Mouse (Mus musculus) intestine, postnatal 0 days (tissue): ENCODE measurements around the gene Mmp9. TPM values are rescaled to one million over a fixed set of nuclear protein-coding genes. Genes with fewer than 3 reads are reported as not detected.

Experiments used
- ATAC-seq: fragments of 200-750 bp; cut with Nextera tagmentation; 2 replicates; pipeline ENCODE4 v1.8.0; 2017; ENCODE audit warnings: mild to moderate bottlenecking, moderate TSS enrichment, moderate library complexity
- H3K27ac ChIP-seq: fragments of 300-500 bp; sonication (generic); 2 replicates; pipeline ENCODE4 v1.5.1; 2014; ENCODE audit warnings: mild to moderate bottlenecking, low read depth, low read length, moderate library complexity
- H3K27me3 ChIP-seq: fragments of 300-500 bp; sonication (generic); replicated peaks from 2 replicates; pipeline ENCODE4 v1.6.1; 2014; ENCODE audit warnings: low read length, mixed read lengths; ENCODE audit not compliant: control insufficient read depth, insufficient read depth
- H3K36me3 ChIP-seq: fragments of 300-500 bp; sonication (generic); 2 replicates; pipeline ENCODE4 v1.6.1; 2014; ENCODE audit warnings: mild to moderate bottlenecking, moderate library complexity; ENCODE audit not compliant: control insufficient read depth, insufficient read depth
- H3K4me1 ChIP-seq: fragments of 300-500 bp; sonication (generic); replicated peaks from 2 replicates; pipeline ENCODE4 v1.6.1; 2014; ENCODE audit warnings: antibody characterized with exemption, low read length, mixed read lengths; ENCODE audit not compliant: control insufficient read depth, insufficient read depth
- H3K4me2 ChIP-seq: fragments of 300-500 bp; sonication (generic); replicated peaks from 2 replicates; pipeline ENCODE4 v1.6.1; 2014; ENCODE audit warnings: low read depth, mild to moderate bottlenecking, moderate library complexity
- H3K4me3 ChIP-seq: fragments of 300-500 bp; sonication (generic); 2 replicates; pipeline ENCODE4 v1.5.1; 2014; ENCODE audit warnings: low read depth, low read length
- H3K9ac ChIP-seq: fragments of 300-500 bp; sonication (generic); 2 replicates; pipeline ENCODE4 v1.6.1; 2014; ENCODE audit warnings: mild to moderate bottlenecking, low read depth, low read length
- H3K9me3 ChIP-seq: fragments of 300-500 bp; sonication (generic); 2 replicates; pipeline ENCODE4 v1.6.1; 2016; ENCODE audit warnings: mixed run types; ENCODE audit not compliant: control insufficient read depth
- CTCF ChIP-seq: sonication (generic); IDR thresholded peaks from 2 replicates; pipeline ENCODE4 v1.5.1; 2016; ENCODE audit warnings: low read depth, mild to moderate bottlenecking, control low read depth, antibody characterized with exemption, moderate library complexity
- WGBS: fragments of 180-500 bp; shearing (Covaris S2); extraction: QIAGEN DNeasy Blood & Tissue Kit; methylation state at CpG from one replicate; pipeline ENCODE4 v1.1.7; 2014; 5-methylcytosine and 5-hydroxymethylcytosine counted together
- polyA plus RNA-seq: library from polyadenylated mRNA; unstranded; fragments of >200 nt; fragmentation: Nextera tagmentation; extraction: Ambion mirVana; gene quantifications from 2 replicates; pipeline ENCODE4 v1.2.1, GENCODE M21; 2015

Mmp9 gene
- polyA plus RNA-seq, 1 experiment from 2014 or later: 9.6 TPM

- Histone ChIP-seq H3K27me3 (no peaks in the 10 kb centered on the region), H3K4me3 (peak within 1 kb of the TSS; percentile 87), H3K9me3 (no peaks in the 10 kb centered on the region), H3K4me1 (no peaks in the 10 kb centered on the region), H3K9ac (peak within 1 kb of the TSS; percentile 97), H3K36me3 (peaks cover 27% of the 10 kb centered on the region), H3K27ac (peak within 1 kb of the TSS; percentile 97), H3K4me2 (peak within 1 kb of the TSS; percentile 79)
- WGBS: under 1% methylated on average over 84 of the region's 91 CpGs
- TF ChIP-seq CTCF: peak; percentile 75
- ATAC-seq: peak; percentile 84
Measured at GRCm38 (mm10) chr2:164911086-164912048, 29.2 kb upstream of the Mmp9 start, which contains the start of gene Zfp335. TSS of gene Zfp335 (minus strand) at chr2:164911757.

- peaks cover 21% of the 10 kb centered on the region for H3K36me3 ChIP-seq
- WGBS: 3% methylated on average over 12 of the region's 12 CpGs
- H3K4me3 ChIP-seq: peak overlapping the region; percentile 87
- no peaks in the 10 kb centered on the region for H3K9me3 ChIP-seq
- no peaks in the 10 kb centered on the region for H3K4me1 ChIP-seq
- peak overlapping the region; percentile 97 for H3K9ac ChIP-seq
- no peak for TF ChIP-seq CTCF
- H3K27me3 ChIP-seq: no peaks in the 10 kb centered on the region
- H3K4me2 ChIP-seq: peak overlapping the region; percentile 79
- H3K27ac ChIP-seq: peak overlapping the region; percentile 97
- peak; percentile 36 for ATAC-seq
Measured at GRCm38 (mm10) chr2:164912151-164912550, 28.4 kb upstream of the Mmp9 start.

DNA sequence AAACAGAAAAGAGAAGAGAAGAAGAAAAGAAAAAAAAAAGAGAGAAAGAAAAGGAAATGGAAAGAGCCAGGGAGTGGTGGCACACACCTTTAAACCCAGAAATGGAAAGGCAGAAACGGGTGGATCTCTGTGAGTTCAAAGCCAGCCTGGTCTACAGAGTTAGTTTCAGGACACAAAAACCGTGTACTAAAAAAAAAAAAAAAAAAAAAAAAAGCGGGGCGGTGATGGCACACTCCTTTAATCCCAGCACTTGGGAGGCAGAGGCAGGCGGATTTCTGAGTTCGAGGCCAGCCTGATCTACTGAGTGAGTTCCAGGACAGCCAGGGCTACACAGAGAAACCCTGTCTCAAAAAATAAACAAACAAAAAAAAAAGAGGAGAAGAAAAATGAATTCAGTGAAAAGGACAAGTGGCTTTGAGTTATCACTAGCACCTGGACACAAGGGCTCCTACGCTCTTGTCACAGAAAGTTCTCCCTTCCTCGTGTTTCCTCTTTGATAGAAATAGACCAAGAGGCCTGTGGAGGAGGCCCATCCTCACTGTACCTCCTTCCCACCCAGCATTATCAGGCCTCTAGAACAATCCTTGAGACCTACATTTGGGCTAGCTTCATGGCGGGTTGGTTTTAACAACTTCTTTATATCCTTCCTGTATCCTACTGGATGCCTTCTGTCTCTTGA is 27.7 kb upstream of the Mmp9 start:
- Histone ChIP-seq H3K4me2 (no peak overlapping the region), H3K27me3 (no peaks in the 10 kb centered on the region), H3K4me1 (no peaks in the 10 kb centered on the region), H3K9ac (no peak overlapping the region), H3K27ac (0 out of 2 replicates have a peak overlapping the region, but pooled peaks have one; percentile 97), H3K36me3 (peaks cover 14% of the 10 kb centered on the region), H3K4me3 (no peak overlapping the region), H3K9me3 (no peaks in the 10 kb centered on the region)
- WGBS: 87% methylated on average over 8 of the region's 9 CpGs
- no peak for ATAC-seq
- no peak for TF ChIP-seq CTCF

DNA sequence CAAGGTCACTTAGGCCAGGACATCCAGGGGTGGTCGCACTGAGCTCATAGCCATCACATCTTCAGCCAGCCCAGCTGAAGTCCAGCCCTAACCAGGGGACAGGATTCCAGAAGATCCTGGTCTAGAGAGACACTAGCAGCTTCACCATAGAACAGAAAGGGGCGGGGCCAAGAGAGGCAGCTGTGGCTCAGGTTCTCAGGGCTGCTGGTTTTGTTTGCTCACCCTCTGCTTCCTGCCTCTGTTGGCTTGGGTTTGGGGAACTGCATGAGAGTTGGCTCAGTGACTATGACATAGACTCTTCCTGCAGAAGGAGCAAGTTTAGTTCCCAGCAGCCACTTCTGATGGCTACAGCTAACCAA is 27.2 kb upstream of the Mmp9 start:
- Histone ChIP-seq H3K9me3 (no peaks in the 10 kb centered on the region), H3K27ac (no peak overlapping the region), H3K36me3 (peaks cover 8% of the 10 kb centered on the region), H3K27me3 (no peaks in the 10 kb centered on the region), H3K4me3 (no peak overlapping the region), H3K4me1 (no peaks in the 10 kb centered on the region), H3K9ac (no peak overlapping the region), H3K4me2 (no peak overlapping the region)
- no peak for ATAC-seq
- WGBS: 76% methylated on average over 2 of the region's 2 CpGs
- TF ChIP-seq CTCF: no peak

DNA sequence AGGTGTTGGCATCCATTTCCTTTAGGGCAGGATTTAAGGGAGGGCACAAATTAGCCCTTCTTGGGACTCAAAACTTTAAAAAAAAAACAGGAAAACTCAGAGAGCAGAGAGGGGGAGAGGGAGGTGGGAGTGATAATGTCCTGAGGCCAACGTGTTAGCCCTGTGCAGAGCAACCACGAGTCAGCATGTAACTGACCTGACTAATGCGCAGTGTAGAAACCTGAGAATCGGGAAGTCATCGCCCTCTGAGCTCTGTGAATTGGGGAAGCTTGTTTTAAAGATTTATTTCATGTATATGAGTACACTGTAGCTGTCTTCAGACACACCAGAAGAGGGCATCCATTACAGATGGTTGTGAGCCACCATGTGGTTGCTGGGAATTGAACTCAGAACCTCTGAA is 23.8 kb upstream of the Mmp9 start:
- WGBS: 81% methylated on average over 5 of the region's 5 CpGs
- ATAC-seq: no peak
- TF ChIP-seq CTCF: no peak
- Histone ChIP-seq H3K4me3 (no peak overlapping the region), H3K27ac (no peak overlapping the region), H3K9ac (no peak overlapping the region), H3K27me3 (no peaks in the 10 kb centered on the region), H3K4me2 (no peak overlapping the region), H3K4me1 (no peaks in the 10 kb centered on the region), H3K9me3 (no peaks in the 10 kb centered on the region), H3K36me3 (0 out of 2 replicates have a peak, but pooled peaks cover 6% of the 10 kb centered on the region)

DNA sequence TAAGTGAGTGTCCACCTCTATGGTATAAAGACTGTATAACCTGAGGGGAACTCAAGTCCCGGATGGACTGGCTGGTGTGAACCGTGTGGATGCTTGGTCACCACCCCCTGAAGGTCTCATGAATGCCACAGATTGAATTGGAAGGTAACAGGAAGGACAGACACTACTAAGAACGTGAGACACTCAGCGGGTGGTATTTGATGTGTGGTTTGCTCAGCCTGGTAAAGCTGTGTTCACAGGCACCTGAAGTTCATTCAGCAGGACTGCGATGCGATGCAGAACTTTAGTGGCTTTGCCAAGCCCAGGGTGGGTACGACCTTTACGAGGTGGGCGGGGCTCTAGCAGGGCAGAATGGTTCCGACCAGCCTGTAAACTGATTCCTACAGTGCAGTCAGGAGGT is 23.2 kb upstream of the Mmp9 start:
- TF ChIP-seq CTCF: no peak
- no peaks in the 10 kb centered on the region for H3K9me3 ChIP-seq
- no peak overlapping the region for H3K9ac ChIP-seq
- H3K4me3 ChIP-seq: no peak overlapping the region
- 0 out of 2 replicates have a peak, but pooled peaks cover 6% of the 10 kb centered on the region for H3K36me3 ChIP-seq
- no peaks in the 10 kb centered on the region for H3K27me3 ChIP-seq
- no peak overlapping the region for H3K4me2 ChIP-seq
- 45% methylated on average over 10 of the region's 10 CpGs for WGBS
- H3K27ac ChIP-seq: no peak overlapping the region
- no peak for ATAC-seq
- no peaks in the 10 kb centered on the region for H3K4me1 ChIP-seq
